Mouse (Mus musculus): ENCODE data around the gene Asna1. TPM values are rescaled to one million over a fixed set of nuclear protein-coding genes. Genes with fewer than 3 reads are reported as not detected.

Gene Asna1
- total RNA-seq, 2 experiments from 2014 or later, result 78.6 to 79.7 TPM

DNA sequence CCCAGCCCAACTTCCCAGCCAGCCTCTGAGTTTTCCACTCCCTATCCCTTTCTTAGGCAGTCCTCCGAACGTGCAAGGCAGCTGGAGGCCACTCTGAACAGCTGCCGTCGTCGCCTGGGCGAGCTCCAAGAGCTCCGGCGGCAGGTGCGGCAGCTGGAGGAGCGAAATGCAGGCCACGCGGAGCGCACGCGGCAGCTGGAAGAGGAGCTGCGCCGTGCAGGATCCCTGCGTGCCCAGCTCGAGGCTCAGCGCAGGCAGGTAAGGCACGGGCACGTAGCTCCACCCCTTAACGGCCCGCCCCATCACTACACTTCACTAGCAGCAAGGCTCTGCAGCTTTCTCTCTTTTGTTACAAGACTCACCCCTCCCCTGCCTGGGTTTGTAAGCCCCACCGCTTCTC is 29.4 kb downstream of the Asna1 start:
- DNase-seq, result no peak
- intact Hi-C loops (cut with DNase I), result loop anchor here (5.0 kb wide), 1 partner anchor 38 kb away; no protein-coding TSS in a partner anchor

DNA sequence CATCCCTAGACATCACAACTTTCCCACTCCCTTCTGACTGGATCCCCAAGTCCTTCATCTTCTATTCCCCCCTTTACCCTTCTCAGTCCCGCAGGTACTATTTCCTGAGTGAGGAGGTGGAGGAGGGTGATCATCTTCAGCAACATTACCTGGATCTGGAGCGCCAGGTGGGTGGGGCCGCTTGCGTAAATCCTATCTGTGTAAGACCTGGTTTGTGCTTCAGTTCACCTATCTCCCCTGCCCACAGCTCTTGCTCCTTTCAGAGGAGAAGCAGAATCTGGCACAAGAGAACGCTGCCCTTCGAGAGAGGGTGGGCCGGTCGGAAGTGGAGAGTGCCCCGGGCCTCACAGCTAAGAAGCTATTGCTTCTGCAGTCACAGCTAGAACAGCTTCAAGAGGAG is 30.7 kb downstream of the Asna1 start:
- intact Hi-C loops (cut with DNase I), result loop anchor here (1.0 kb wide), 1 partner anchor 19 kb away; no protein-coding TSS in a partner anchor
- no peak for DNase-seq

DNA sequence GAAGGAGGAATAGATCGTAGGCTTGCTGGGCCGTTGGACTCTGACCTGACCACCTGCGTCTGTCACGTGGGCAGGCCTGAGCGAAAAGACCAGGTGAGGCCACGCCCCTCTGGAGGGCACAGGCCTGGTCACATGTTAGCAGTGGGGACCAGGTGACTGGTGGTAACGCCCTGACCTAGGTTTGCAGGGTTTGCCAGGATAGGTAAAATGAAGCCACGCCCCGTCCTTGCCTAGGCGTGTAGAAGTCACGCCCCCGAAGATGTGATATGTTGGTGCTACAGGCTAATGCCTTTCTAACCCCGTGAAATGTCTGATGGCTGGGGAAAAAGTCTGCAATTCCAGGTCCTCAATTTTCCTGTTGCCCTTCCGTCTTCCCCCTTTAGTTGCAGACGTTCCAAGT is 34.2 kb downstream of the Asna1 start:
- intact Hi-C loops (cut with DNase I), result loop anchor here (1.0 kb wide), 1 partner anchor 17 kb away; no protein-coding TSS in a partner anchor
- no peak for DNase-seq

DNA sequence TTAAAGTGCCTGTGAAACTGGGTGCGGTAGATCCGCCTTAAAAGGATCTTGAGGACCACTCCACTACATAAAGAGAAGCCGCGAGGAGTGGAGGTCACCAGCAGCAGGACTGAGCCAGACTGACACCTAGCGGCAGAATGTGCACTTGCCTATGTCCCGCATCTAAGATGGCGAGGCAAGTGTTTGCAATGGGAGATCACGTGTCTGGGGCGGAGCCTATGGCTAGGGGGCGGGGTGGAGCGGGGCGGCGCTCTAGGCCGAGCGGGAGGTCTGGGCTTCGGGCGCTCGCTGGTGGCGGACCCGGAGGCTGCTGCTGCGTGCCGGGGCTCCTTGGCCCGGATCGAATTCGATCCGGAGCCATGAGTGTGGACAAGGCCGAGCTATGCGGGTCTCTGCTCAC is 34.7 kb downstream of the Asna1 start, which contains the start of gene Hook2:
Hook2 (plus strand) TSS at position 255 of the 400 bp plus-strand sequence.
- DNase-seq, result peak; percentile 98 to 99
- intact Hi-C loops (cut with DNase I), result loop anchor here (1.0 kb wide), 1 partner anchor 16 kb away; no protein-coding TSS in a partner anchor

DNA sequence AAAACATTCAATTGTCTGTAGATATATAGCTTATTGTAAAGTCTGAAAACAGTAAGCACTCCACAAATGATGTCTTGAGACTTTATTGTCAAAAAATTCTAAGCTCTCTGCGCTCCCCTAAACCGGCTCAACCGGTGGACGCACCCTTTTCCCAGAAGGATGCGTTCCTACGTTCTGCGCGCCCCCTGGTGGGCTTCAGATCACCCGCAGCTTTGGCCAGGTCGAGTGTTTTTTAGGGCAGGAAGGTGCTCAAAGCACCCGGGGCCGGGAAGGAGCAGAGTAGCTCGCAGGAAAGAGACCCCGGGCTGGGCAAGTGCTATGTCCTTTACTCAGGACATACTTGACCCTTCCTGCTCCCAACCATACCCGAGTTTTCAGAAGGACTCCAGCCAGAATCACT is 35.3 kb downstream of the Asna1 start:
- intact Hi-C loops (cut with DNase I), result loop anchor here (1.0 kb wide), 1 partner anchor 16 kb away; no protein-coding TSS in a partner anchor
- DNase-seq, result peak; percentile 96 to 98

DNA sequence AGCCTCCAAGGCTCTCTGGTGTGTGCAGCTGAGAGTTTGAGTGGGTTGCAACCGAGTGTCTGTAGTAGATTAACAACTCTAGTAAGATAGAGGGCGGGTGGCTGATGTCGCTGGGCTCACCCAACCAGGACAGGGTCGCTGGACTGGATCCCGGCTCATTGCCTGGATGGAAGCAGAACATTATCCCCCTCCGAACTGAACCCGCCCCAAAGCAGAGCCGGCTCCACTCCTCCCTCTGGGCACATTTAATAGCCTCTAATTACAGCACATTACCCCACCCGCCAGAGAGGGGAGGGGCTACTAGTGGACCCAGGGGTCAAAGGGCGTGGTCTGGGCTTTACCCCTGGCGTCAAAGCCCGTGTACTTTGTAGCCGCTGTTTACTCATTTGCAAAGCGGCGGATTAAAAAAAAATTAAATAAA is 35.8 kb downstream of the Asna1 start:
- DNase-seq, result peak; percentile 58 to 61
- intact Hi-C loops (cut with DNase I), result no loop called here

DNA sequence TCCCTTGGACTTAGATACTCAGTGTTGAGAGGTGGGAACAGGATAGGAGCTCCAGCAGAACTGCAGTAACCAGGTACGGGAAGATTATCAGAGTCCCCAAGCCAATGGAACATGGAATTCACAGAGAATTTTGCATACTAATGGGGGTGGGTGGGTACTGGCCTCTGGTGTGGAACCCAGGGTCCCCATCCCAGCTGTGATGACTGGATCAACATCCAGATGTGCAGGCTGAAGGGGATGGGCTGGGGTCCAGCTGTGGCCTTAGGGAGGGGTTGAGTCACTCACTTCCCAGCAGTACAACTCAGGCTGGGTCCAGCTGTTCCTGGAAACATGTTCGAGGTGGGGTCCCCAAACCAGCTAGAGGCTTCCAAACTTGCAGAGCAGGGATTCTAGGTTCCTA is 37.2 kb downstream of the Asna1 start:
- DNase-seq, result peak; percentile 66 to 73

DNA sequence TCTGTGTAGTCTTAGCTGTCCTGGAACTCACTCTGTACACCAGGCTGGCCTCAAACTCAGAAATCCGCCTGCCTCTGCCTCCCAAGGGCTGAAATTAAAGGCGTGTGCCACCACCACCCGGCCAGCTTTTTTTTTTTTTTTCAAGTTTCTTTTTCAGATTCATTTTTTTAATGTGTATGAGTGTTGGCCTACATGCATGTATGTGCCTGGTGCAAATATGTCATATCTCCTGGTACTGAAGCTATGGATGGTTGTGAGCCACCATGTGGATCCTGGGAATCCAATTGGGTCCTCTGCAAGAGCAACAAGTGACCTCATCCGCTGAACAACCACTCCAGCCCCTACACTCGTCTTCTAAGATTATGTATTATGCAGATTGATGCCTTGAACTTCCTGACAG is 37.7 kb downstream of the Asna1 start:
- DNase-seq, result no peak
- intact Hi-C loops (cut with DNase I), result no loop called here

More for the DNA sequence above, 37.2 kb downstream of the Asna1 start:
- intact Hi-C loops (cut with DNase I), result no loop called here

DNA sequence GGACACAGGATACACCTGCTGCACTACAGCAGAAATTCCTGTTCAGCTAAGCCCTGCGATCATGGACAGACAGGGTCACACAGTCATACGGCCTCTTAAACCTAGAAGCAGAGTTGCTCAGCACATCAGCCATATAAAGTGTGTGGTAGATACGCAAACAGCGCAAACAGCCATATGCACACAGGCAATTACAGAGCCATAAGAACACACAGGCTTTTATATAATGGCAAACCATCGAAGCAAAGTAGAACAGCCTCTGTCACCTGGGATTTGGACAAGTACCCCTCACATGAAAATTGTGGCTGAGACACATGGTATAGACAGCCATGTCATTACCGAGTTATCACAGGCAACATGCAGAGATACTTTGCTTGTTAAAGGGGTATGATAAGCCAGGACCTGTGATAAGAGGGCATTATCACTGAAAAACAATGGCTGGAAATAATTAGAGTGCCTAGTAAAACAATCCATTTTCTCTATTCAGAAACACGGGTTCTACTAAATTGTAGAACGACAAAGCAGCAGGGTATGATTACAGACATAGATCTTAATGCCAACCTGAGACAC is 38.6 kb downstream of the Asna1 start:
- DNase-seq, result no peak

DNA sequence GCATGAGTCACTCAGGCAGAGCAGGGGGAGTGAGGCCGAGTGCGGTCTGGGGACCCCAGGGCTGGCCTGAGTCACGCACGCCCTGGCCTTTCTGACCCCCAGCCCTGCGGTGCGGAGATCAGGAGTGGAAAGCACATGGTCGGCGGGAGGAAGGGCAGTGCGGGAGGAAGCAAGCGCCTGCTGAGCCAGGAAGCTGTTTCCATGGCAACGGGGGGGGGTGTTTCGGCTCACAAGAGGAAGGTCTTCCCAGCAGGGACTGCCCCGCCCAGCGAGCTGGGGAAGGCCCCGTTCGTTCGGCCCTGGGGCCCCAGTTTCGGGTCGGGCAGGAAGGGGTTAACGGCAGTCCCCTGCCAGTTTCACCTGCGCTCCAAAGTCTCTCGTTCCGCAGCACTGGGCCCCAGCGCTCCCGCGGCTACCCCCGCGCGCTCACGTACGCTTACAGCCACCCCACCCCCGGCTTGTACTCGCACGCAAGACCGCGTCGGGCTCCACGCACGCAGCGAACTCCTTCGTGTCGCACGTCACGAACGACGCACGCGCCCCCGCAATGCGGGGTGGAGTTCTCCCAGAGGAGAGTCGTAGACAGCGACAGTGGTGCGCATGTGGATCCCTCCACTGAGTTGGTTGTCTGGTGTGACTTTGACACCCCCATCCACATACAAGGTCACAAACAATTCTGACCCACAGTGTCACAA is 39.2 kb downstream of the Asna1 start:
- DNase-seq, result peak; percentile 91
- intact Hi-C loops (cut with DNase I), result no loop called here

More for the DNA sequence above, 38.6 kb downstream of the Asna1 start:
- intact Hi-C loops (cut with DNase I), result no loop called here

DNA sequence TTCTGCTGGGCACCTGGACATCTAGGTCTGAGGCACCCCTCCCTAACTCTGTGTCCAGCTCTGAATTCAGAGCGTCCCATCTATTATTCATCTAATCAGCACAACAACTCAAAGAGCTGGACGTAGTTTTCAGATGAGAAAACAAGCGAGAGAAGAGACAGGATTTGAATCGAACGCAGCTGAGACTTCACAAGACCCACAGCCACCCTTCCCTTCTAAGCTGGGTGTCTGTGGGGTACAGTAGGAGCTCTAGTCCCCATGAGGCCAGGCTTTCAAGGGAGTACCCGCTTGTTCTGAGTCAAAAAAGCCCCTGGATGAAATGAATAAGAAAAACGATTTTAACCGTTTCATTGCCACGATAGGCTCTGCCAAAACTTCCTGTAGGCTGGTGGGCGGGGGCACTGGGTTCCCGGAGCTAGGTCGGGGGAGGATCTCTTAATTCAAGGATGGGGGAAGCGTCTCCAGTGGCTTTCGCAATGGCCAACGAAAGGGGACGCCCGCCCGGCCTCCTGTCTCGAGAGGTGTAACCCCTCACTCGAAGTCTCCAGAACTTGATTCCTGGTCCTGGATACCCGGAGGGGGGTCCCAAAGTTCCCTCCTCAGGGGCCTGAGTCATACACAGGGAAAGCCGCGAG is 39.9 kb downstream of the Asna1 start:
- no peak for DNase-seq
- intact Hi-C loops (cut with DNase I), result no loop called here

DNA sequence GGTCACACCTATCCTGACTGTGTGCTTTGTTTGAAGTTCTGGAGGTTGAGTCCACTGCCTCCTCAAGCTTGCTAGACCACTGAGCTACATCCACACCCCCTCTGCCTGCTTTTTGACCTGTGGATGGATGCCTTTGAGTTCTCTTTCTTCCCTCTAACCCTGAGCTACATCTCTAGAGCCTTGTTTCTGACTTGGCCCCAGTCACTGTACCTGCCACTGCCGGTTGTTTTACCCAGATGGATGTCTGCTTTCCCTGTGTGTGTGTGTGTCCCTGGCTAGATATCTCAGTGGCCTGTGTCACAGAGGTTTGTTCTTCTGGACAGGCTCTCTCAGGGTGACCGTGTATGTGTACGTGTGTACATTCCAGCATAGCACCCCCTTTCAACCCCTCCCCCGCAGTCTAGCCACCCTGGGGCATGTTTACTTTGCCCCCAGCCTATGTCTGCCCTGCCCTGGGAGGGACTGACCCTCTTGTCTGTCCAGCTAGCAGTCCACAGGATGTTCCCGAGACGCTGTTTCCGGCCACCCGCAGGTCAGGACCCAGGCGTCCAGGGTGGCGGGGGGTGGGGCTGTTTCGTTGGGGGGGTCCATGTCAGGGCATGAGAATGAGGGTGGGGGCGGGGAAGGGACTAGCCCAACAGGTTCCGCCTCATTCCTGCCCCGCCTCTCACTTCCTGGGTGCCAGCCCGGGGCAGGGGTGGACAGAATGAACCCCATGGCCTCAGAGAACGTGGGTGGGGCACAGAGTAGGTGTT is 40.6 kb downstream of the Asna1 start:
- DNase-seq, result no peak
- intact Hi-C loops (cut with DNase I), result no loop called here

DNA sequence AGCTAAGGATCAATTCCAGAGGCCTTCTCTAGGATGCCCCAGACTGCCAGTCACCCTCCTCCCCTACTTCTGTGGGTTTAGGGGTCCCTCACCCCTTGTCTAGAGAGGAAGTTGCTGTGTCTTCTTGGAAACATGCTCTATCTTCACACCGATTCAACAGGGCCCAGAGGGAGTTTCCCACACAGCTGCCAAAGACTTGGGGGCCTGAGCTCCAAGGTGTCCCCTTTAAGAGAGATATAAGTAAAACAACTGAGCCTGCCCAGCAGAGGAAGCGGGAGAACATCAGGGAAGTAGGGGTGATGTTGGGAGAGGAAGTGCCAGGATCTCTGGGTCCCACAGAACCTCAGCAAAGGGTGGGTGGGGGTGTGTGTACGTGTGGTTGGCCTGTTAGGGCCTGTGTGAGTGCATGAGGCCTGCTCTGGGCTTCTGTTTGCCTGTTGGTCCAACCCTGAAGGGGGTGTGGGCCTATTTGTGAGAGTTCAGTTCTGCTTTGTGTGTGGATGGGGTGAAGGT is 42.5 kb downstream of the Asna1 start:
- DNase-seq, result no peak
- intact Hi-C loops (cut with DNase I), result no loop called here

DNA sequence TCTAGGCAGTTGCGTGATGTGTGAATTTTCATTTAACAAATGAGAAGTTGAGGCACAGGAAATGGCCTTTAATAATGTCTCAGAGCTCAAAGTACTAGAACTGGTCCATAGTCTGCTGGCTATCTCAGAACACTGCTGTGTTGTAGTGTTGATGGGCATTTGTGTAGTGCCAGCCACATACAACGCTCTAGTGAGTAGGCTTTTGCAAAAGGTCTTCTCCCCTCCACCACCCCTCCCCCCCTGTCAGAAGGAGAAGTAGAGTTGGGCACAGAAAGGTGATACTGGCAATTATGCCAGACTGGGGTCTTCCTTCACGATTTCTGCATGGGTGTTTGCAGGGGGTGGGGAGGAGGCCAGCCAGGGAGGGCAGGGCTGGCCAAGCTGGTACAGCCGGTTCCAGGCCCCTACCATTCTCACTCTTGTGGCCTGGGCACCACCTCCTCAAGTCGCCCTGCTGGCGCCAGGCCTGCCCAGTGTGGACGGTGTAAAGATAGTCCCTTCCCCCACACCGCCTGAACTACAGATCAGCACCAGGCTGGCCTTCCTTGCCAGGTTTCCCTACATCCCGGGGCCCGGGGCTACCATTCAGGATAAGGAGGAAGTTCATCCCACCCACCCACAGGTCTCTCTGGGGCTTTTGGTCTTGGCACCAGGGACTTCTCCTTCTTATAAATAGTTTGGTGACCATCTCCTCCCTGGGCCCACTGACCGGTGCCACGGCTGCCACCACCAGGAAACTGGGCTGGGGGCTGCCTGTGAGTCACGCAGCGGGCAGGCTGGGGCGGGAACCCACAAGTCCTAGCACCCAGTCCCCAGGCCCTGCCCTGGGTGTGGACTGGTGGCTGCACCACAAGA is 43.2 kb downstream of the Asna1 start:
- intact Hi-C loops (cut with DNase I), result no loop called here

DNA sequence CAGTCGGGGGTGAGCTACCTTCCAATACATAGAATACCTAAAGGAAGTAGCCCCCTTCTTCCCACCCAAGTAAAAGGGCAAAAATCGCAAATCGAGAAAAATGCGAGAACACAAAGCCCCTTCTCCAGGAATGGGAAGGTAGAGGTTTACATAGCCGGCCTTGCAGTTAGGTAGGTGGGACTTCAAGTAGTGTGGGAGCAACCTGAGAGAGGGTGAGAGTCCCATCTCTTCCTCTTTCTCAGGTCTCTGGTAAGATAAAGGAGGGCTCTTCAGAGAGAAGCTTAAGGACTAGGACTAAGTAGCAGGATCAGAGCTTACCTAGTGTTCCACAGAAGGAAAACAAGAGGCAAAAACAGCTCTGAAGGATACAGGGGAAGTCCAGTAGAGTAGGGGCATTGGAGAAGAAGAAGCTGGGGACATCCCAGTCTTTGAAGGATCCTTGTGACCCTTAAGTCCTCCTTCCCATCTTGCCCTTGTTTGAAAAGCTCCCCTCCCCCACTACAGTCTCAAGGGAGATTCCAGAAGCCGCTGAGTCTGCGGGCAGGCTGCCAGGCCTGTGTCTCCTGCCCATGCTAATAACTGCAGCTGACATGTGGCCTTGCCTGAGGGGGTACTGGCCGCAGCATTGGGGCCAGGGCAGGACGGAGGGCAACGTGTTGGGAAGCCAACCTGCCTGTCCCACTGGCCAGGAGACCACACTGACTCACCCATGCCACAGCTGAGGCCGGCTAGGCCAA is 44.3 kb downstream of the Asna1 start:
- DNase-seq, result peak; percentile 87 to 88
- intact Hi-C loops (cut with DNase I), result no loop called here

More for the DNA sequence above, 43.2 kb downstream of the Asna1 start:
- DNase-seq, result no peak

DNA sequence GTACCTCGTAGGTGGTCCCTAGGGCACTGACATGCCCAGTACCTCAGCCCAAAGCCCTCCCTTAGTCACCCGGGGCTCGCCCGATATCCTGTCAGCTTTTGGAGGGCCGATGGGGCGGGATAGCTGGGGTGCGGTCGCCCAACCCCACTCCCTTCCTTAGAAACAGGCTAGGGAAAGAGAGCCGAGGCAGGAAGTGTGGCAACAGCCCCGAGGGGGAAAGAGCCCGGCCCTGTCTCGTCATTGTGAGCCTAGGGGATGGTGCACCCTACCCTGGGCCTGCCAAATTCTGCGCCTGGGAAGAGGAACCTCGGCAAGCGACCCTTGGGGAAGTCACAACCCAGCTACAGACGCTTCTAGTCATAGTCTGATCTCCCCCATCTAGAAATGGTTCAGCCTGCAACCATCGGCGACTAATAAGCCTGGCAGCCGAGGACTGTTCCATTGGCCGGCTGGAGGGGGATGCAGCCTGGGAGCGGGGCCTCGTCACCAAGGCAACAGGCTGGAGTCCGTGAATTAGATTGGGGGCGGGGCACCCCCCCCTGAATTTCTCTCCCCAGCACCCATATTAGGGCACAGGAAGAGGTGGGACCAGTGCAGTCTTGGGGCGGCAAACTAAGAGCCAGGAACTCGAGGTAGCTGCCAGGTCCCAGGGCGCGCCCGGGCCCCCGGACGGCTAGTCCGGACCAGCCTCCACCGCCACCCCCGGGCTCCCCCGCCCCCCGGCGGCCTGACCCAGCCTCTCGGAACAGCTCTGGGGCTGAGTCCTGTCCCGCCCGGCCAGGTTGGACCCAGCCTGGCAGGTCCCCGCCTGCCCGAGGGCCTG is 45.3 kb downstream of the Asna1 start:
- intact Hi-C loops (cut with DNase I), result loop anchor here (5.0 kb wide), 1 partner anchor 318 kb away; the partner anchor contains the start of gene Ier2
- DNase-seq, result peak; percentile 93 to 95

DNA sequence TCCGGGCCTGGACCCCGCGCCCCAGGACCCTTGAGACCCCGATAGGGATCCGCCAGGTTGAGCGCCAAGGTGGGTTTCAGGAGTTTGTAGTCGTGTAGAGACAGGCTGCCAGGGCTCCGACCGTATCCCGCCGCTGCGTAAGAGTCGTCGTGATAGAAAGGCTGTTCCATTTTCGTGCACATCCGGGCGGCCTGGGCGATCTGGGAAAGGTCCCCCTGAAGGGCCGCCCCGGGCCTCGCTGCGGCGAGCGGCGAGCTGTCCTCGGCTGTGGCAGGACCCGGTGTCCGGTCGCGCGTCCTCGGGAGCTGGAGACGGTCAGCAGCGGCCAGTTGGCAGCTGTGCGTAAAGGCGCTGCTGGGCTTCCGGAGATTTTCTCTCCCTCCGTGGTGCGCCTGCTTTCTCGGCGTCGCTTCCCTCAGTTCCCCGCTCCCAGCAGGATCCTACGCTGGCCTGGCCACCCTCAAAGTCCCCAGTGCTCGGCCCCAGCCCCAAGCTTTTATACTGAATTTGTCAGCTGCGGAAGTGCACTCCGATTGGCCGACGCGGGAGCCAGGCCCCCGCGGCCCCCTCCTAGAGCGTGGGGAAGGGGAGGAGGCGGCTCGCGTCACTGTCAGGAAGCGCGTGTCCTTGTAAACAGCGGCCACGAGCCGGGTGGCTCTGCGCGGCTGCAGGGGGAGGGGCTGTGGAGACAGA is 46.7 kb downstream of the Asna1 start, which contains the start of gene Junb:
Junb (minus strand) TSS at position 471 of the 693 bp plus-strand sequence.
- intact Hi-C loops (cut with DNase I), result loop anchor here (5.0 kb wide), 1 partner anchor 316 kb away; the partner anchor contains the start of gene Ier2
- DNase-seq, result peak; percentile 96

All from heart, postnatal 10 days (tissue).